Mouse (Mus musculus) lung, postnatal 14 days (tissue): Measurements from ENCODE around the gene Gm49711.
"Not testable (repeated sequence)": the region's sequence is repeated elsewhere in the genome, so short reads cannot be mapped to it uniquely, and the experiment has no call there.

ENCODE experiments used
- DNase-seq: peaks from one replicate; pipeline ENCODE4 v3.0.0; 2021

Gene Gm49711

GRCm38 (mm10) chr16:92196741-92197331, 138.7 kb downstream of the Gm49711 start:
- DNase-seq: no peak

DNA sequence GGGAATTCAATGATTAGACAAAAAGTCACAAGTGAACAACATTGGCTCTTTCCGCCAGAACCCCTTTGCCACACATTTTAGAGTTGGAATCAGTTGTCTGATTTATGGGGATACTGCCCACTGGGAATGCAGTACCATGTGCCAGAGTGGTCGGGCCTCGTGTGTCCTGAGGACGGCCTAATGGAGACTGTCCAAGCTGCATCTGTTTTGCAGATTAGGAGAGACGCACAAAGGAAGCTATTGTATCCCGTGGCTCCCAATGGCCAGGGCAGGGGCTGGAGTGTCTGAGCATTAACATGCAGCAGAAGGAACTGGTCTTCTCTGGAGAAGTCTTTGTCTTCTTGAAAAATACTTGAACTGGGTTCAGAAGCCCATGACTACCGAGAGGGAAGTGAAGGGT, 142.5 kb downstream of the Gm49711 start:
- no peak for DNase-seq

- DNase-seq: no peak
Observed at GRCm38 (mm10) chr16:92203599-92203998, 145.5 kb downstream of the Gm49711 start.

DNA sequence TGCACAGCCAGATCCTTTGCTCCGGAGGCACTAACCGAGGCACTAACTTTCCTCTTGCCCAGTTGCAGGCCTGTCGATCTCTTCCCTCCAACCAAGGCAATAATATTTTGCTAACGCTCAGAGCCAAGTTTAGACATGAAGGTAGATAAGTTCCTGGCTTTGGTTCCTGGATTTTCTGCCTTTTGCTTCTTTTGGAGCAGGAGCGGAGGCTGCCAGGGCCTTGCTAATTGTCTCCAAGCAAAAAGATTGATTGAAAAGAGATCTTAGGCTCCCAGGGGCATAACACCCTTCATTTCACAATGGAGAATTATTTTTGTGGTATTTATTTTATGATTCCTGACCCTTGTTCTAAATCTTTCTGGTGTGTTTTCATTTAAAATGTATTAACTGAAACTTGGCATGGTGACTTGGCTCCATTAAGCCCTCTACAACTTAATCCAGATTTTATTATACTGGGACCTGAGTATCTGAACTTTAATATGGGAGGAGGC, 151.2 kb downstream of the Gm49711 start:
- no peak for DNase-seq

- not testable (repeated sequence) for DNase-seq
Observed at GRCm38 (mm10) chr16:92210316-92210715, 152.2 kb downstream of the Gm49711 start.

- DNase-seq: not testable (repeated sequence)
Observed at GRCm38 (mm10) chr16:92213911-92214310, 155.8 kb downstream of the Gm49711 start.

DNA sequence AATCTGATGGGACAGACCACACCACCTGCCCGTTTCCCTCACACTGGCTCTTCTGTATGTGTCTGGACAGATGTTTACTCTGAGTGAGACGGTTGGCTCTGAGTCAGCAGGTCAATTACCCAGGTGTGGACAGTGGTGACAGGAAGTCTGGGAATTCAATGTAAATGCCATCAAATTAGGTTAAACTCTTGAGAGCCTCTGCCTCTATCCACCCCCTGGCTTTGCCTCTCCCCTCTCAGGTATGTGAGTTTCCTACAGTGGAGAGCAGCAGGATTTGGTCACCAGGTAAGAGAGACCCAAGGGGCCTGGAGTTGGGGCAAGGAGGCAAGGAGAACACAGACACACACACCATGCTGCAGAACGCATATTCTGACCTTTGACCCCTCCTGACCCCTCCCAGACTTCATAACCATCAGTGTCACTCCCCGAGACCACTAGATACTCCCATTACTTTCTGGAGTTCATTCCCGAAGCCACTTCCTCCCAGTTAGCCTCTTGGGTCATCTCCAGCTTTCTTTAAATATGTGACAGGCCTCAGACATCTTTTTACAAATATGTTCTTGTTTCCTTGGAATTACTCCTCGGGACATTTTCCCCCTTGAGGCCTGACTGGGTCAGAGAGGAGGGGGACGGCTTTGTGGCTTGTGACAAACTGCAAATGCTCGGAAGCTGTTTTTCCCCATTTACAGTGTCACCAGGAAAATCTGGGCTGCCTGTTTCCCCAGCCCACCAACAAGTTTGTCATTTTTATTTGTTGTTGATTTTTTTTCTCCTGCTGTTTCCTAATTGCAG, 157.7 kb downstream of the Gm49711 start:
- no peak for DNase-seq

DNA sequence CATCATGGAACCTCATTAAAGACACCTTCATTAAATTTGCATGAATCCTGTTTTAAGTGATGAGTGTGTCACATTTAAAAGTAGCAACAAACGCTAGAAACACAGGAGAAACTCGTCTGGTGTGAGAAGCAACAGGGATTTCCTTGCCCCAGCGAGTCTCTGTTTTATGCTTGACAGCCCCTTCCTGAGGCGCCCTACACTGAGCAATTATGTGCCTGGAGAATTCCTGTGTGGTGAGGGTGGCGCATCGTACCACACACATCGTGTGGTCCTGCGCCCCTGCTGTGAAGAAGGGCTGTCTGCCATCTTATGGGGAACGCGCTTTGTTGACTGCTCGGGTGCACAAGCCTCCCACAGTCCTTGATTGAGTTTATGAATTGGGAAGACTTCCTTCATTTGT, 162.6 kb downstream of the Gm49711 start:
- no peak for DNase-seq

DNA sequence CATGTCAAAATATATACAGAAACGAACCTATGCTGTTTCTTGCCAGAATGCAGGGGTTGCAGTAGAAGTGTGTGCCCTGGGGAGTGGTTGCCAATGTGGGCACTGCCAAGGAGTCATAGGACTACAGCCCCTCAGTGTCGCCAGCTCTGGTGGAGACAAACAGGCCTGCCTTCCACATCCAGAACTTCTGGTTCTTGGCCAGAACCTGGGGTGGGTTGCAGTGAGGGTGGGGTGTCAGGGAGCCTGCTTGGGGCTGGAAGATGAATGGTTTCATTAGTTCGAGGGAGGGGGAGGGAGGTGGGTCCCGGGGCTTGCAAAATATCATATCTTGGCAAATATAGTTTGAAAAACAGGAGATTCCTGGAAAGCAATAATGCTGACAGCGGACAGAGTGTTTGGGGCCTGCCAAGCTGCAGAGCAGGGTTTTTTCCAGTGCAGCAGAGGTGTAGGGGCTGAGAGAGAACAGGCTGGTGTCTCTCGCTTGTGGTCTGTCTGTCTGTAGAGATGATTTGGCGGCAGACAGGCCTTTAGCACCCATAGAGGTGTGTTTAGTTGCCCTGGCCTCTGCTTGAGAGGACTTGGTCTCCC, 170.3 kb downstream of the Gm49711 start:
- no peak for DNase-seq

DNA sequence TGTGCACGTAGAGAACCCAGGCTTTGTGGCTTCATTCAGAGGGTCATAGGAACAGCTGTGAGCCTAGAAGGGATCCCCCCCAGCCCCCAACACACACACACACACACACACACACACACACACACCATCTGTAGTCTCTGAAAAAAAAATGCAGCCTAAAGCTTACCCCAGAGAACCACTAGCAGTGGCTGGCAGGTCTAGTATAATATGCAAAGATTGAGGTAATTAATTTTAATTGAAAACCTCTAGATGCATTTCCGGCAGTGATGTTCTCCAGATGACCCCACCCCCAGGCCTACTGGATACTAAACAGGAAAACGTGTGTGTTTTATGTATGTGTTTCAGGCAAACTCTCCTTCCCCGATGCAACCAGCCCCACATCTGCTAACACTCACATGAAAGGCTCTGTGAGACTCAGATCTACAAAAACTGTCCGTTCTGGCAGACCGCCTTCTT, 172.4 kb downstream of the Gm49711 start:
- DNase-seq: no peak

DNA sequence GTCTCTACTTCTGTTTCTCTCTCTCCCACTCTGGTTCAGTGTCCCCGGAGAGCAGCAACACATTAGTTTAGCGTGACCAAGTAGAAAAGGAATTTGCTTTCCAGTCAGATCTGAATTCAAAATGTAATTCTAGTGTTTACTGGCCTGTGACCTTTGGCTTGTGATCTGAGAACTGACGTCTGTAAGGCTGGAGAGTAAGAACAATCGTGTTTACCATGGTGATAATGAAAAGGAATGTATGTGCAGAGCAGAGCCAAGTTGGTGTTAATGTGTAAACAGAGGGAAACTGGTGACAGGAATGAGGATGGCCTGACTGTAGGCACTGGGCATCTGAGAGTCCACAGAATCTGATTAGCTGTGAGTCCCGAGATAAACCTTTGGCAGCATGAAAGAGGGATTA, 176.4 kb downstream of the Gm49711 start:
- DNase-seq: peak; percentile 57

GRCm38 (mm10) chr16:92235222-92235621, 177.1 kb downstream of the Gm49711 start:
- no peak for DNase-seq
